Mouse (Mus musculus): ENCODE measurements around the gene Fam189a2. TPM values are rescaled to one million over a fixed set of nuclear protein-coding genes. Genes with fewer than 3 reads are reported as not detected.

Gene Fam189a2
- polyA plus RNA-seq, 1 experiment from 2014 or later: 0.19 TPM

DNA sequence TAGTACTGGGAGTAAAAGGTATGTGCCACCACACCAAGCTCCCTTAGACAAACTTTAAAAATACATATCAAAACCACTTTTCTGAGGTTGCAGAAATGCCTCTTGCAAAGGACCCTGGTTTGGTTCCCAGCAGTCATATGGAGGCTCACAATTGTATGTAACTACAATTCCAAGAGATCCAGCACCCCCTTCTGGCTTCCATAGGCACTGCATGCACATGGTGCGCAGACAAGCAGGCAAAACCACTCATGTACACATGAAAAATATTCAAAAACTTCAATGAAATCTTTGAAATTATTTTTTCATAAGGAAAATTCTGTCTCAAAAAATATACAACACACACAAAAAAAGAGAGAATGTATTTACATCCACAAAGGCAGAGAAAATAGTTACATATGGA is 26.1 kb upstream of the Fam189a2 start:
- WGBS: 88% methylated on average over 1 of the region's 1 CpGs
- no peak overlapping the region for H3K27ac ChIP-seq (ENCODE audit: low read depth, low read length)

DNA sequence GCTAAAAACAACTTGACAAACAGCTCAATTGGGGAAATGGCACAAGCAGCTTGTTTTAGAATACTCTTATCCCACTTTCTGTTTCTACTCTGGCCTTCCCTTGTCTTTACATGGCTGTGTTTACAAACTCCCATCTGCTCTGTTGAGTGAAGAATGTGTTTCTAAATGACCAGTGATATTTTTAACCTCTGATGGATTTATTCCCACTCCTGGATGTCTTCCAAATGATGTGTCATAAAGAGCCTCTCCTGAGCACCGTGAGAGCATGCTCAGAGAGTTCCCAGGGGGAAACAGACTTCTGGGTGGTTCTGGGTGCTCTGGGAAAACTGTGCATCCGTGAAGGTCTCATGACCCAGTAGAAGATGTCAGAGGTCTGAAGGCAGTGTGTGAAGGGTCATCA is 24.1 kb upstream of the Fam189a2 start:
- H3K9me3 ChIP-seq (ENCODE audit: control insufficient read depth, low read length): no peaks in the 10 kb centered on the region
- DNase-seq (ENCODE audit: low spot score): no peak
- ATAC-seq (replicated peaks; ENCODE audit: low FRiP score): no peak
- H3K4me3 ChIP-seq (ENCODE audit: low read depth, low read length): no peak overlapping the region
- 61% methylated on average over 2 of the region's 2 CpGs for WGBS
- no peaks in the 10 kb centered on the region for H3K27me3 ChIP-seq (replicated peaks; ENCODE audit: control insufficient read depth, insufficient read depth, low read length)
- no peaks in the 10 kb centered on the region for H3K36me3 ChIP-seq (ENCODE audit: control insufficient read depth, insufficient read depth, low read length)
- no peak overlapping the region for H3K9ac ChIP-seq (ENCODE audit: low read depth, low read length)
- no peaks in the 10 kb centered on the region for H3K4me1 ChIP-seq (replicated peaks; ENCODE audit: control insufficient read depth, insufficient read depth, low read length)
- H3K4me2 ChIP-seq: no peak overlapping the region
- H3K27ac ChIP-seq (ENCODE audit: low read depth, low read length): no peak overlapping the region

More for the DNA sequence above, 26.1 kb upstream of the Fam189a2 start:
- Histone ChIP-seq H3K4me3 (ENCODE audit: low read depth, low read length) (no peak overlapping the region), H3K4me2 (no peak overlapping the region), H3K36me3 (ENCODE audit: control insufficient read depth, insufficient read depth, low read length) (no peaks in the 10 kb centered on the region), H3K9me3 (ENCODE audit: control insufficient read depth, low read length) (no peaks in the 10 kb centered on the region), H3K9ac (ENCODE audit: low read depth, low read length) (no peak overlapping the region), H3K27me3 (replicated peaks; ENCODE audit: control insufficient read depth, insufficient read depth, low read length) (no peaks in the 10 kb centered on the region), H3K4me1 (replicated peaks; ENCODE audit: control insufficient read depth, insufficient read depth, low read length) (no peaks in the 10 kb centered on the region)
- DNase-seq (ENCODE audit: low spot score) (no peak), ATAC-seq (replicated peaks; ENCODE audit: low FRiP score) (no peak)

DNA sequence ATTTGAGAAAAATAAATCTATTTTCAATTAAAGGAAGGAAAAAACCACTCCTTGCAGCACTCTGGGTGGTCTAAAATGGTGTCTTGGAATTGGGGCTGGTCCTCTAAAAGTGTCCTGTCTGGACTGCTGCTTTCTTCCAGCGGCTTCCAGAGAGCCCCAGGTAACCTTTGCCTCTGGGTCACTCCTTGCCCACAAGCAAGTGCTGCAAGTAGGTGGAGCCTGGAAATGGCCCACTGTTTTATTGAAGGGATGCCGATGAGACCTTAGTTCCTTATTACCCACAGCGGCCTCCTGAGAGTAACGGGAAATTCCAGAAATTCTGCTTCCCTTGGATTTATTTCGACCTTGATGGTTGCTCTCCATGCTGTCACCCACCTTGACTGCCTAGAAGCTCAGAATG is 23.4 kb upstream of the Fam189a2 start:
- H3K27ac ChIP-seq (ENCODE audit: low read depth, low read length): no peak overlapping the region
- WGBS: 72% methylated on average over 5 of the region's 5 CpGs

DNA sequence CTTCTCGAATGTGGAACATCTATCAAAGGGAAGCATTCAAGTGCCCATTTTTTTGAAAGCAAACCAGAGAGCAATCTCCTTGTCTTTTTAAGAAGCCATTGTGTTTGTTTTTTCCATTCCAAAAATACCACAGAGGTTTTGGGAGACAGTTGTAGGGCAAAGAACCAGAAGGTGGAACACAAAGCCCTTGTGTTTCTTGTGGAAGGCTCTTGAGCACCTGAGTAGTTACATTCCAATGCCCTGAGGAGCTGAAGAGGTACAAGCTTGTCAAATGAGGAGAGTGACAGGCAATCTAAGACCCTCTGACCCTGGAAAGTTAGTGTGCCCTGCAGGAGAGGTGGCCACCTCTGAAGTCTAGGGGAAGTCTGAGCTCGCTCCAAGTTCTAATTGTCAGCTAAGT is 19.7 kb upstream of the Fam189a2 start:
- Histone ChIP-seq H3K9me3 (ENCODE audit: control insufficient read depth, low read length) (no peaks in the 10 kb centered on the region), H3K4me1 (replicated peaks; ENCODE audit: control insufficient read depth, insufficient read depth, low read length) (no peaks in the 10 kb centered on the region), H3K9ac (ENCODE audit: low read depth, low read length) (no peak overlapping the region), H3K36me3 (ENCODE audit: control insufficient read depth, insufficient read depth, low read length) (no peaks in the 10 kb centered on the region), H3K4me2 (no peak overlapping the region), H3K27ac (ENCODE audit: low read depth, low read length) (no peak overlapping the region), H3K27me3 (replicated peaks; ENCODE audit: control insufficient read depth, insufficient read depth, low read length) (no peaks in the 10 kb centered on the region), H3K4me3 (ENCODE audit: low read depth, low read length) (no peak overlapping the region)
- 54% methylated on average over 2 of the region's 2 CpGs for WGBS
- DNase-seq (ENCODE audit: low spot score) (no peak), ATAC-seq (replicated peaks; ENCODE audit: low FRiP score) (no peak)

More for the DNA sequence above, 23.4 kb upstream of the Fam189a2 start:
- H3K9me3 ChIP-seq (ENCODE audit: control insufficient read depth, low read length): no peaks in the 10 kb centered on the region
- H3K4me3 ChIP-seq (ENCODE audit: low read depth, low read length): no peak overlapping the region
- no peaks in the 10 kb centered on the region for H3K27me3 ChIP-seq (replicated peaks; ENCODE audit: control insufficient read depth, insufficient read depth, low read length)
- H3K4me1 ChIP-seq (replicated peaks; ENCODE audit: control insufficient read depth, insufficient read depth, low read length): no peaks in the 10 kb centered on the region
- ATAC-seq (replicated peaks; ENCODE audit: low FRiP score) (no peak), DNase-seq (ENCODE audit: low spot score) (no peak)
- no peak overlapping the region for H3K9ac ChIP-seq (ENCODE audit: low read depth, low read length)
- H3K36me3 ChIP-seq (ENCODE audit: control insufficient read depth, insufficient read depth, low read length): no peaks in the 10 kb centered on the region
- no peak overlapping the region for H3K4me2 ChIP-seq

DNA sequence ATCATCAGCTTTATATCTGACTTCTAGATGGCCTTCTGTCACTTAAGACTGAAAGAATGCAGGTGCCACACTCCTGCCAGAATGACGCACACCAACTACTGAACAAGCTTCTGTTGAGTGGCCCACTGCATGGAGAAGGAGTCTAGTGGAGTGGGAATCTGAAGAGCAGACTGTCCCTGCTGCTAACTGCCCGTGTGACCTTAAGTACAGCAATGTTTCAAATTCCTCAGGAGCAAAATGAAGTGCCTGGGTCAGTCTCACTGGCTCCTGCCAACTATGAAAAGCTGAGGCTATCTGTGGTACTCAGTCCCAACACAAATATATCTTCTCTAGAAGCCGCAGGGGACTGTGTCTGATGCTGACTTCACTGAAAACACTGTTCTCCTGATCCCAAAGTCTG is 18.5 kb upstream of the Fam189a2 start:
- no peaks in the 10 kb centered on the region for H3K36me3 ChIP-seq (ENCODE audit: control insufficient read depth, insufficient read depth, low read length)
- DNase-seq (ENCODE audit: low spot score) (no peak), ATAC-seq (replicated peaks; ENCODE audit: low FRiP score) (no peak)
- no peak overlapping the region for H3K27ac ChIP-seq (ENCODE audit: low read depth, low read length)
- no peak overlapping the region for H3K4me3 ChIP-seq (ENCODE audit: low read depth, low read length)
- WGBS: 67% methylated on average over 3 of the region's 3 CpGs
- H3K9ac ChIP-seq (ENCODE audit: low read depth, low read length): no peak overlapping the region
- H3K9me3 ChIP-seq (ENCODE audit: control insufficient read depth, low read length): no peaks in the 10 kb centered on the region
- H3K4me2 ChIP-seq: no peak overlapping the region
- H3K4me1 ChIP-seq (replicated peaks; ENCODE audit: control insufficient read depth, insufficient read depth, low read length): no peaks in the 10 kb centered on the region
- no peaks in the 10 kb centered on the region for H3K27me3 ChIP-seq (replicated peaks; ENCODE audit: control insufficient read depth, insufficient read depth, low read length)

DNA sequence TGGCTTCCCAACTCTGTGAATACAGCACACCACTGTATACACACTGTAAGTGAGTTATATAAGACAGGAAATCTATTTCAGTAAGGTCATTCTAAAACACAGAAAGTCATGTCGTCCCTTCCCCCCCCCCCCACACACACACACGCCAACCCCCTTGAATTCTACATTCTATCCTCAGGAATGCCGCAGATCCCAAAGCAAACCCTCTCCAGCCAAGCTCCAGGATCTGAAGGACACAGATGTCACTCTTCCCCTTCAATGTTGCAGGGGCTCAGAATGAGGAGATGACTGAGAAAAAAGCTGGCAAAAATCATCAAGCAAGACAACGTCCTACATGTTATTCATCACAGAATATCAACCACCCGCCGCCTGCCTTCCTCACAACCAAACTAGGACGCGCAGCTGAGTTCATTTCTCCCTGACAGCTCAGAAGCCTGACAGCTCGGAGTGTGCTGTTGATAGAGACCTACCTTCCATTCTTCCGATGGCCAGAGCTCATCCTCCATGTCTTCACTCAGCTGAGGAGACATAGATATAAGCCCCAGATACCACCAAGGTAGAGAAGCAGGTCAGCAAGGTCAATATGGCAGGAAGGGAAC is 15.7 kb upstream of the Fam189a2 start:
- 80% methylated on average over 10 of the region's 10 CpGs for whole genome bisulfite sequencing
- no peak overlapping the region for H3K9ac ChIP-seq (ENCODE audit: low read depth, low read length)

DNA sequence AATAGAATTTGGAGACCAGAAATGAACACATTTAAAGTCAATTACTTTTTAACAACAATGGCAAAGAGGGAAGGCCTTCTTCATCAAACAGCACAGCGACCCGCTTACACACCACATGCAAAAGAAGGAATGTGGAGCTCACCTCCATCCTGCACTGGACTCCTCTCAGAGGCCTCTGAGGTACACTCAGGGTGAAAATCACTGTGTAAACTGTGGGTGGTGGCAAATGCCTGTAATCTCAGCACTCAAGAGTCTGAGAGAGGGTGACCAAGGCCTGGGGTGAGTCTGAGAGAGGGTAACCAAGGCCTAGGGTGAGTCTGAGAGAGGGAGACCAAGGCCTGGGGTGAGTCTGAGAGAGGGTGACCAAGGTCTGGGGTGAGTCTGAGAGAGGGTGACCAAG is 11.6 kb upstream of the Fam189a2 start:
- no peak overlapping the region for H3K4me2 ChIP-seq
- 92% methylated on average over 2 of the region's 2 CpGs for WGBS

More for the DNA sequence above, 15.7 kb upstream of the Fam189a2 start:
- H3K4me1 ChIP-seq (replicated peaks; ENCODE audit: control insufficient read depth, insufficient read depth, low read length): no peaks in the 10 kb centered on the region
- H3K4me2 ChIP-seq: no peak overlapping the region
- H3K27ac ChIP-seq (ENCODE audit: low read depth, low read length): no peak overlapping the region
- H3K4me3 ChIP-seq (ENCODE audit: low read depth, low read length): no peak overlapping the region
- DNase-seq (ENCODE audit: low spot score): no peak
- H3K36me3 ChIP-seq (ENCODE audit: control insufficient read depth, insufficient read depth, low read length): no peaks in the 10 kb centered on the region
- ATAC-seq (replicated peaks; ENCODE audit: low FRiP score): no peak
- no peaks in the 10 kb centered on the region for H3K27me3 ChIP-seq (replicated peaks; ENCODE audit: control insufficient read depth, insufficient read depth, low read length)
- no peaks in the 10 kb centered on the region for H3K9me3 ChIP-seq (ENCODE audit: control insufficient read depth, low read length)

DNA sequence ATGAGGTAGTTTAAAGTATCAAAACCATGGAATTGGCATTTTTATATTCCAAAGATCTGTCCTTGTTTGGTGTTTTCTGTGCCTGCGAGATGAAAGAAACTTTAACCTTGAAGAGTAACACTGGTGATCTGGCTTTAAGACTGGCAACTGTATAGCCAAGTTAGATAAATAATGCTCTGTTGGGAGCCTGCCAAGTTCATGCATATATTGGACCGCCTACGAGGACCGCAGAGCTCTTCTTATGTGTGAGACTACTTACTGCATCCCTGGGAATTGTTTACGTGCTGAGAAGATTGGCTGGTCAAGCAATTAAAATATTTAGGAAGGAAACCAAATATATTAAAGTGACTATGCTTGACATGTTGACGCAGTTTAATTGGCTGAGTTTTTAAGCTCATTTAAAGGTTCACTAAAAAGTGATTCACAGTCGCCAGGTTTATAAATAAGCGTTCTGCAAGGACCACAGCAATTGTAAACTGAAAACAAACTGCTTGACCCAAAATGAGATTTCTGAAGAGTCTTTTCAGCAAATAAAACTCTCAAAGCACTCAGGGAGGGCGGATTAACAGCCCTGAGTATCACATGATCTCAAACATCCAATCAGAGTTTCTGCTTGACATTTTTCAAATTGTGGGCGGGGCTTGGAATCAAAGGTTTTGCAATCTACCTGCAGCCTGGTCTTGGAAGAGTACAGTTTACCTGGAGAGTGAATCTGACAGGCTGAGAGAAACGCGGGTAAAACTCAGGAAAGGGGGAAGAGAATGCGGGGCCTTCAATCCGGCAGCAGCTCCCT is 8.4 kb upstream of the Fam189a2 start:
- H3K36me3 ChIP-seq (ENCODE audit: control insufficient read depth, insufficient read depth, low read length): no peaks in the 10 kb centered on the region
- ATAC-seq (replicated peaks; ENCODE audit: low FRiP score): no peak
- no peak overlapping the region for H3K4me2 ChIP-seq
- no peaks in the 10 kb centered on the region for H3K9me3 ChIP-seq (ENCODE audit: control insufficient read depth, low read length)
- DNase-seq (ENCODE audit: low spot score): no peak
- no peaks in the 10 kb centered on the region for H3K4me1 ChIP-seq (replicated peaks; ENCODE audit: control insufficient read depth, insufficient read depth, low read length)
- H3K27me3 ChIP-seq (replicated peaks; ENCODE audit: control insufficient read depth, insufficient read depth, low read length): no peaks in the 10 kb centered on the region
- H3K4me3 ChIP-seq (ENCODE audit: low read depth, low read length): no peak overlapping the region
- WGBS: 74% methylated on average over 14 of the region's 14 CpGs
- no peak overlapping the region for H3K9ac ChIP-seq (ENCODE audit: low read depth, low read length)
- no peak overlapping the region for H3K27ac ChIP-seq (ENCODE audit: low read depth, low read length)

More for the DNA sequence above, 11.6 kb upstream of the Fam189a2 start:
- Histone ChIP-seq H3K27me3 (replicated peaks; ENCODE audit: control insufficient read depth, insufficient read depth, low read length) (no peaks in the 10 kb centered on the region), H3K4me1 (replicated peaks; ENCODE audit: control insufficient read depth, insufficient read depth, low read length) (no peaks in the 10 kb centered on the region), H3K36me3 (ENCODE audit: control insufficient read depth, insufficient read depth, low read length) (no peaks in the 10 kb centered on the region), H3K9ac (ENCODE audit: low read depth, low read length) (no peak overlapping the region), H3K9me3 (ENCODE audit: control insufficient read depth, low read length) (no peaks in the 10 kb centered on the region), H3K27ac (ENCODE audit: low read depth, low read length) (no peak overlapping the region), H3K4me3 (ENCODE audit: low read depth, low read length) (no peak overlapping the region)
- ATAC-seq (replicated peaks; ENCODE audit: low FRiP score) (no peak), DNase-seq (ENCODE audit: low spot score) (no peak)

DNA sequence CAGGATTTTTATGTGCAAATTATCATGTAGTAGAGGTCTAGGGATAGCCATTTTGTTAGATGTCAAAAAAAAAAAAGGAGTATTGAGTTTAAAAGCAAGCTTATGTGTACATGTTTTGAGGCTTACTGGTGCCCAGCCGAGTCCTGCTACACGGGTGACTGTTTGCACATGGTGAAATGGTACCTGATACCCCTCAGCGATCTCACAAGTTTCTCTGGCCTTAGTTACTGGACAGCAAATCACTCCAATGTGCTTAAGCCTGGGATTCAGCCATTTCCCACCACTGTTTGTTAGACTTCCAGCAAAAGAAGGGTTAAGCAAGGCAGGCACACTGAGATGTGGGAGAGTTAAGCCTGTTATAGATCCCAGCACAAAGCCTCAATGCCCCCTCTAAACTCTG is 3.5 kb upstream of the Fam189a2 start:
- no peak overlapping the region for H3K4me3 ChIP-seq (ENCODE audit: low read depth, low read length)
- ATAC-seq (replicated peaks; ENCODE audit: low FRiP score): no peak
- 72% methylated on average over 3 of the region's 3 CpGs for WGBS

More for the DNA sequence above, 3.5 kb upstream of the Fam189a2 start:
- Histone ChIP-seq H3K9me3 (ENCODE audit: control insufficient read depth, low read length) (no peaks in the 10 kb centered on the region), H3K27me3 (replicated peaks; ENCODE audit: control insufficient read depth, insufficient read depth, low read length) (peaks cover 37% of the 10 kb centered on the region), H3K4me1 (replicated peaks; ENCODE audit: control insufficient read depth, insufficient read depth, low read length) (no peaks in the 10 kb centered on the region), H3K36me3 (ENCODE audit: control insufficient read depth, insufficient read depth, low read length) (no peaks in the 10 kb centered on the region), H3K4me2 (no peak overlapping the region), H3K27ac (ENCODE audit: low read depth, low read length) (no peak overlapping the region), H3K9ac (ENCODE audit: low read depth, low read length) (no peak overlapping the region)
- DNase-seq (ENCODE audit: low spot score): no peak

Data from liver, embryonic 11.5 days (tissue).